Mouse (Mus musculus): ENCODE measurements around the gene Myb.

Myb gene

GRCm38 (mm10) chr10:21082447-21082846 is 78.3 kb downstream of the Myb start:
- no peak for DNase-seq (ENCODE audit: low spot score in 2 of 2)

GRCm38 (mm10) chr10:21077151-21077719 is 83.5 kb downstream of the Myb start:
- DNase-seq (ENCODE audit: low spot score in 2 of 2) = peak; percentile 76 to 79

GRCm38 (mm10) chr10:21076731-21077130 is 84.1 kb downstream of the Myb start:
- no peak for DNase-seq (ENCODE audit: low spot score in 2 of 2)

GRCm38 (mm10) chr10:21076137-21076536 is 84.6 kb downstream of the Myb start:
- no peak for DNase-seq (ENCODE audit: low spot score in 2 of 2)
